Mouse (Mus musculus) NIH3T3 (cell line): ENCODE data around the gene Tmem100.
A peak's percentile ranks its signal among the peaks of the same experiment; 100 is the strongest.

Experiments used
- DNase-seq: peaks from one replicate; pipeline ENCODE4 v3.0.0-alpha.2; 2012; ENCODE audit warnings: low read depth

The Tmem100 gene

GRCm38 (mm10) chr11:90029841-90030398, at the start of gene Tmem100:
Gene Tmem100 (plus strand): TSS chr11:90030348.
- no peak for DNase-seq

- no peak for DNase-seq
These were observed 47.2 kb upstream of the Tmem100 start for GRCm38 (mm10) chr11:89982918-89983317.

- no peak for DNase-seq
These were observed 45.7 kb upstream of the Tmem100 start for GRCm38 (mm10) chr11:89984436-89984835.

GRCm38 (mm10) chr11:89985200-89986187, 44.7 kb upstream of the Tmem100 start:
- peak; percentile 63 for DNase-seq

- DNase-seq, result no peak
These were observed 43.6 kb upstream of the Tmem100 start for GRCm38 (mm10) chr11:89986516-89986915.

GRCm38 (mm10) chr11:89988936-89989589, 41.1 kb upstream of the Tmem100 start:
- DNase-seq, result peak; percentile 90

GRCm38 (mm10) chr11:89991661-89992060, 38.5 kb upstream of the Tmem100 start:
- no peak for DNase-seq

GRCm38 (mm10) chr11:89994706-89995105, 35.4 kb upstream of the Tmem100 start:
- DNase-seq, result no peak

- no peak for DNase-seq
These were observed 34.6 kb upstream of the Tmem100 start for GRCm38 (mm10) chr11:89995596-89995995.

- no peak for DNase-seq
These were observed 33.7 kb upstream of the Tmem100 start for GRCm38 (mm10) chr11:89996406-89996805.

GRCm38 (mm10) chr11:89996856-89997255, 33.3 kb upstream of the Tmem100 start:
- peak; percentile 38 for DNase-seq

- DNase-seq, result no peak
These were observed 31.0 kb upstream of the Tmem100 start for GRCm38 (mm10) chr11:89998996-89999770.

GRCm38 (mm10) chr11:90000666-90001065, 29.5 kb upstream of the Tmem100 start:
- DNase-seq, result no peak

GRCm38 (mm10) chr11:90001396-90002230, 28.5 kb upstream of the Tmem100 start:
- no peak for DNase-seq

GRCm38 (mm10) chr11:90002231-90002986, 27.7 kb upstream of the Tmem100 start, which contains the start of gene Pctp:
Gene Pctp (minus strand): TSS chr11:90002894.
- peak; percentile 86 for DNase-seq

- no peak for DNase-seq
These were observed 27.2 kb upstream of the Tmem100 start for GRCm38 (mm10) chr11:90002987-90003348.

GRCm38 (mm10) chr11:90003386-90003785, 26.8 kb upstream of the Tmem100 start:
- no peak for DNase-seq

GRCm38 (mm10) chr11:90006111-90006510, 24.0 kb upstream of the Tmem100 start:
- no peak for DNase-seq

GRCm38 (mm10) chr11:90007791-90008531, 22.2 kb upstream of the Tmem100 start:
- DNase-seq, result no peak
